Mouse (Mus musculus) kidney, postnatal 10 days (tissue): Measurements from ENCODE around the gene Grin2d.

Experiments used
- DNase-seq: peaks from one replicate; pipeline ENCODE4 v3.0.0; 2021; ENCODE audit warnings: mixed read lengths

The Grin2d gene

GRCm38 (mm10) chr7:45850661-45851060 is 27.5 kb downstream of the Grin2d start:
- DNase-seq: no peak

DNA sequence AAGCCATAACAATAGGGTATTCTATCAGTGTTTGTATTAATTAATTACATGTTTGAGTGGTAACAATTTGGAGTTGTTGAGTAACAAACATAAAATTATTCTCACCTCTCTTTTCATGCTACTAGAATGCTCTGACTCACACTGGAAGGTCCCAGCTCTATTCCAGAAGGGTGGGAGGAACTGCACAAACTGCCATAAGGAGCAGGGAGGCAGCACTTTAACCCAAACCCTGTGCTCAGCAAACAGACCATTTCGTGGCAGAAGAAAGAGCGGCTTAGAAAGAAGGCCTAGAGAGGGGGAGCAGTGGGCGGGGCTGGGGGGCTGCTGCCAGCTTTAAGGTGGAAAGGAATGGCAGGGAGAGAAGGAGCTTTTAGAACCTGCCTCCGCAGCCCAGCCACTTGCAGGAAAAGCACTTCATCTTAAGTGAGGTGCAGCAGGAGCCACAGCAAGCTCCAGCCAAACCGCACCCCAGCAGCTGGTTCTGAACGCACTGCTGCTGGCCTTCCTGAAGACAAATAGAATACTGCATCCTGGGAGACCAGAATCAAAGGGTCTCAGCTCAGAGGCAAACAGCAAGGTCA is 29.6 kb downstream of the Grin2d start:
- DNase-seq: no peak

DNA sequence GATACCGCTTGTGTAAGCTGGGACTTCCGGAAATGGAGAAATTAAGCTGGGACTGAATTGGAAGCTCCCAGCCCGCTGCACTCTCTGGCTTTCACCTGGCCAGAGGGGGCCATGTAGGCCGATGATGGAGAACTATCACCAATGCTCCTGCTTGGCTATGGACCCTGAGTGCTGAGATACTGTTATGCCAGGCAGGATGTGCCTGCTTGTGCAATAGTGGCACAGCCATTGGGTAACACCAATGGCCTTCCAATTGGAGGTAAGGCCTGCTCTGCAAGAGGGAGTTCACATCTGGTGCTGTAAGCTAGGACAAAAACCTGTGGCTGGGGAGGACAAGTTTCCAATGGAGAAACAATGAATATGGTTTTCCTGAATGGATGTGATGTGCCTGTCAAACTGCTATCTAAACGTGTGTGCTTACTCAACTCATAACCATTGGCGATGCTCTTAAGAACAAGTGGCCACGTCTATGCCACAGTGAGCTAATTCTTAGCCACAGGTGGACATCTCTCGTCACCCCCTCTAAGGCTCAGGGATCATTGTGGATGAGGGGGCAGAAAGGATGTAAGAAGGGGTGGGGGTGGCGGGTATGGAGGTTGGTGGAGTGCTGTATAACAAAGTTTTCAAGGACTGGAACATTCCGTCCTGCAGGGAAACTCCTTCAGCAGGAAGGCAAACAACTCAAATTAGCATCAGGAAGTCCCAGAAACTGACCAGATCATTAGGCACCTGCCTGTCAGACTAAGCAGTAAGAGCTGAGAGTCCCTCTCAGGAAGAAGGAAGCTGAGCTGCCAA is 35.0 kb downstream of the Grin2d start:
- no peak for DNase-seq

GRCm38 (mm10) chr7:45833924-45834323 is 44.3 kb downstream of the Grin2d start:
- no peak for DNase-seq

GRCm38 (mm10) chr7:45833148-45833790 is 44.9 kb downstream of the Grin2d start:
- peak; percentile 53 for DNase-seq

GRCm38 (mm10) chr7:45832428-45832827 is 45.8 kb downstream of the Grin2d start:
- DNase-seq: no peak

GRCm38 (mm10) chr7:45831128-45831525 is 47.1 kb downstream of the Grin2d start:
- no peak for DNase-seq

DNA sequence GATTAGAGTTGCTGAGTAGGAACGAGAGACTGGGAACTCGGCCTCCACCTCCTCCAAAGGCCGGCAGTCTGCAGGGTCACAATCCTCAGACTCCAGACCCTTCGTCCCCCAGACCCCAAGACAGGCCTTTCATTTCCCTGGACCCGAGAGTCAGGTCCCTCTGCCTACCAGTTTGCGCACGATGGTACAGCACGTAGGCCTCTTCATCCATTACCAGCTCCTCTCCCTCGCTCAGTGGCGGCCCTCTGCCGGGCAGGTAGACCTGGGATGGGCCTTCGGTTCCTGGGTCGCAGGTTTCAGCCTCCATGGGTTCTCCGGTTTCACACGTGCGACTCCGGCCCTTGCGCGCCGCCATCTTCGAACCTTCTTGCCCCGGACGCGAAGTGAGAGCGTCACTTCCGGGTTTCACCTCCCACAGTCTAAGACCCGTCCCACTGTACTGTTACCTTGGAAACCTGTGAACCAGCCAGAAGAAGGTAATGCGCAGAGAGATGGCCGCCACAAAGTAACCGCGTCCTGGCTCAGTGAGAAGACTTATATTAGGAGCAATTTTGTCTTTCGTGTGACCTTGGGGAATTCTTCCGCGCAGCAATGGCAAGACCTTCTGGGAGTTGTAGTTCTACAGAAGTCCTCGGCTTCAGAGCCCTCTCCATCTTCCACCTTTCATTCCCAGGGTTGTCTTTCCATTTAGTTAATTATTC is 47.6 kb downstream of the Grin2d start, which contains the start of gene Grwd1:
Gene Grwd1, minus strand, starts transcription at position 518 of the 701 bp plus-strand sequence.
- peak; percentile 91 for DNase-seq

- DNase-seq: no peak
Measured at GRCm38 (mm10) chr7:45826631-45827030, 51.5 kb downstream of the Grin2d start.

GRCm38 (mm10) chr7:45824598-45824997 is 53.6 kb downstream of the Grin2d start, which contains the start of gene Kcnj14:
TSS of gene Kcnj14 (minus strand) at chr7:45824782.
- no peak for DNase-seq

GRCm38 (mm10) chr7:45820913-45821312 is 57.3 kb downstream of the Grin2d start:
- DNase-seq: no peak

- DNase-seq: no peak
Measured at GRCm38 (mm10) chr7:45819843-45820242, 58.3 kb downstream of the Grin2d start.

DNA sequence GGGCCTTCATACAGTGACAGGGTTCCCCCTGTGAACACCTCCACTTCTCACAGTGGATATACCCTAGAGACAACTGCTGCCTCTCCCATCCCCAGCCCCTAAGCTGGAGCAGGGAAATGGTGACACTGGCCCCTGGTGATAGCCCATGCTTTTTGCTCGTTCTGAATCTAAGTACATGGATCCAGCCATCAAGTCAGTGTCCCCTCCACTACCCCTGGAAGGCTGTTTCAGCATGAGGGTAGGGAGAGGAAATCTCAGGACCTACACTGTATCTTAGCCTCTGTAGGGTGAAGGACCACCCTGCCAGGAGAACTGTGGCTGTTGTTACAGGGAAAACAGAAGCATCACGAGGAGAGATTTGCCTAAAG is 62.2 kb downstream of the Grin2d start:
- DNase-seq: no peak

DNA sequence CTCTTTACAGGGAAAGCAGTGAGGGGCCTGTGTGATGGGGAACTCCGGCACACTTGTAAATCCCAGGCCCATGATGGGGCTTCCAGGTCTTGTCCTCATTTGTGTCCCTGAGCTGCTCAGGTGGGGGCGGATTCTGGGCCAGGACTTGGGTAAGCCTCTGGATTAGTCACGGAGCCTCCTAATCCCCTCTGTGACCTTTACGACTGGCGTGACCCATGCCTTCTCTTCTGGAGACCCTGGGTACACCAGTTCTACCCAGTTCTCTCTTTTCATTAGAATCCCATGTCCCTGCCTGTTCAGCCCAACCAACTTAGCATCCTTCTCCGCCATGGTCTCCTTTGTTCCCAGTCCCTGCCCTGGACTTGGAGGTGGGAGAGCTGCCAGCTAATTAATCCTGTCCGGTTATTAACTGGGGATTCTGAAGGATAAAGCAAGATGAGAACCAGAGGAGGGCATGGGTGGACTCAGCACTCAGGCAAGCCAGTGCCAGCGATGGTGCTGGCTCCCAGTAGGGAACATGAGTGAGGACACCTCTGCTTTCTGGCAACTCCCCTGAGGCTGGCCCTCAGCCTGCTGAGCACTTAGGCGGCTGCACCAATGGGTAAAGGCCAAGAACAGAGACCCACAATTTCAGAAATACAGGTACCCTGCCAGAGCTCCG is 62.7 kb downstream of the Grin2d start:
- peak; percentile 30 for DNase-seq

- DNase-seq: peak; percentile 8
Measured at GRCm38 (mm10) chr7:45814841-45815240, 63.3 kb downstream of the Grin2d start.

GRCm38 (mm10) chr7:45813787-45814779 is 64.1 kb downstream of the Grin2d start, which contains the start of gene Cyth2:
TSS of gene Cyth2 (minus strand) at chr7:45814581.
- peak; percentile 99 for DNase-seq

DNA sequence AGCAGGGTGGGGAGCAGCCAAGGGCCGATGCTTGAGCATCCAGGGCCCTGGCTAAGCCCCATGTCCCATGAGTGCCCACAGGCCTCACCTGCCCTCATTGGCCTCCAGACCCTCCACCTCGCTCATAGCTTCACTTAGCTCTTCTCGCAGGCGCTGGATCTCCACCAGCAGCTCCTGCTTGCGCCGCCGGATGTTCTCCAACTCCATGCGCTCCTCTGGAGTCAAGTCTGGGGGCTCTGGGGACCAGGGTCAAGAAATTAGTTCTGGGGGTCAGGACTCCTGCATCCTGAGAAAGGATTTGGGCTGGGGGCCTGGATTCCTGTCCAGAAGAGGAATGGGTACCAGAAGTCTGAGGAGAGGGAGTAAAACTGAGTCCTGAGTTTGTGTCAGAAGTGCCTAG is 65.3 kb downstream of the Grin2d start:
- DNase-seq: no peak

DNA sequence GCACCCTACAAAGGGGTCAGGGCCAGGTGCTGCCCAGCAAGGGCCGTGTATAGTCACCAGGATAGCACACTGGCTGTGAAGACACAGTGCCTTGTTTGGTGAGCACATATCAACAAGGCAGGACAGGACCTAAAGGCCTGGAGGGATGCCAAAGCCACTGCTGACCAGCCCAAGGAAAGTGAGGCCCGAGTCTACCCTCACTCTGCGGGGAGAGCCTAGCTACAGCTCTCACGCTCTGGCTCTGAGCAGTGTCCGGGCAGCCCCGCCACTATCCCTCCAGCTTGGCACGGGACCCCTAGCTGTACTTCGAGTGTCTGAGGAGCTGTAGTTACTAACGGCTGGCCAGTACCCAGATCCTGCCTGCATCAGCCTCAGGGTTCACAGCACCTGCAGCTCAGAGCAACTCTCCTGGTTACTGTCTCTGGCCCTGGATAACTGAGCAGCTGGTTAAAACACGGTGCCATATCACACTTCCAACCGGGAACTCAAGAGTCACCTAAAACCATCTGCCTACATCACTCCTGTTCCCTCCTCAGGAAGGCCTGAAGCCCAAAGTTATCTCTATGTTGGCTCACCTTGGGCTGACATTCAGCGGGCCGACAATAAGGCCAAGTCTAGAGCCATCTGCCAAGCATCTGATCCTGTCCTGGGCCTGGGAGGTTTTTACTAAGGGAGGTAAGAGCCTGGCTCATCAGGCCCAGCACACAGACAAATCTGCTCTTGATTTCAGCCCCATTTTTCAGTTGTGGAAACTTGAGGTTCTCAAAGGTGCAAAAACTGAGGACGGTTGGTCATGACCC is 68.7 kb downstream of the Grin2d start:
- DNase-seq: no peak

DNA sequence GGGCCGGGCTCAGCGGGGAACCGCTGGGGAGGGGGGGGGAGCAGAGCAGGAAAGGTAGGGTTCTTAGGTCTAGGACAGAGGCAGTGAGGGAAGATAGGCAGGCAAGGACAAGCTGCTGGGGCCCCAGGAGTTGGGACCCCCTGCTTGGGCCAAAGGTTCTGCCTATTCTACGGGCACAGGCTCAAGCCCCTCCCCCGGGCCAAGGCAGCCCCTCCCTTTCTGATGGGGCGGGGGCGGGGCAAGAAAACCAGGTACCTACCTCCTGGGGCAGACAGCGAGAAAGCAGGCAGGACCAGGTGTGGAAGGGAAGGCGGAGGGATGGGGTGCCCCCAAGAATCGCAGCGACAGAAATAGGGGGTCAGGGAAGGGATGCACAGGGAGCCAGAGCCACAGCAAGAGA is 69.7 kb downstream of the Grin2d start:
- no peak for DNase-seq

GRCm38 (mm10) chr7:45805941-45806340 is 72.2 kb downstream of the Grin2d start:
- no peak for DNase-seq
